Comparison of ENCODE assay signal across 8 mouse cellular contexts in genomic region chr2:167630421-167630820, GRCm38 (mm10). TPM values are rescaled to one million over a fixed set of nuclear protein-coding genes. Genes with fewer than 3 reads are reported as not detected.
DNase-seq lines count a peak whose midpoint lies in the region; ATAC-seq and TF ChIP-seq lines count a peak whose summit lies in the region.

No protein-coding gene starts in this region.

- H3K4me1 ChIP-seq in kidney, postnatal 0 days (replicated peaks; ENCODE audit: insufficient read depth, low read length), result peaks cover 26% of the 10 kb centered on the region
- peaks cover 49% of the 10 kb centered on the region for H3K4me1 ChIP-seq in embryonic facial prominence, embryonic 13.5 days
- H3K4me1 ChIP-seq in intestine, embryonic 16.5 days (ENCODE audit: control insufficient read depth, insufficient read depth, low read length), result peaks cover 48% of the 10 kb centered on the region
- H3K4me1 ChIP-seq in neural tube, embryonic 13.5 days (replicated peaks), result peaks cover 70% of the 10 kb centered on the region

- H3K9me3 ChIP-seq in kidney, postnatal 0 days (replicated peaks; ENCODE audit: low read length), result no peaks in the 10 kb centered on the region
- no peaks in the 10 kb centered on the region for H3K9me3 ChIP-seq in embryonic facial prominence, embryonic 13.5 days
- no peaks in the 10 kb centered on the region for H3K9me3 ChIP-seq in intestine, embryonic 16.5 days (ENCODE audit: control insufficient read depth, low read length)
- H3K9me3 ChIP-seq in neural tube, embryonic 13.5 days, result no peaks in the 10 kb centered on the region

- H3K9ac ChIP-seq in kidney, postnatal 0 days (ENCODE audit: low read depth, low read length), result peak overlapping the region; percentile 96
- H3K9ac ChIP-seq in embryonic facial prominence, embryonic 13.5 days, result peak overlapping the region; percentile 94
- peak overlapping the region; percentile 96 for H3K9ac ChIP-seq in intestine, embryonic 16.5 days (ENCODE audit: low read depth, low read length)
- peak overlapping the region; percentile 97 for H3K9ac ChIP-seq in neural tube, embryonic 13.5 days

- no peak for DNase-seq in kidney, postnatal 0 days (ENCODE audit: low spot score)
- no peak for DNase-seq in kidney, postnatal 25 days
- DNase-seq in urinary bladder, postnatal 4 days (ENCODE audit: low spot score in 2 of 2), result no peak
- DNase-seq in urinary bladder, postnatal 25 days (ENCODE audit: low spot score), result no peak

- WGBS in kidney, postnatal 0 days, result 67% methylated on average over 5 of the region's 5 CpGs
- WGBS in embryonic facial prominence, embryonic 13.5 days, result 75% methylated on average over 5 of the region's 5 CpGs
- WGBS in intestine, embryonic 16.5 days, result 69% methylated on average over 5 of the region's 5 CpGs
- 74% methylated on average over 5 of the region's 5 CpGs for WGBS in neural tube, embryonic 13.5 days

- H3K4me3 ChIP-seq in kidney, postnatal 0 days (replicated peaks; ENCODE audit: low read depth, low read length), result peak overlapping the region; percentile 95
- H3K4me3 ChIP-seq in embryonic facial prominence, embryonic 13.5 days, result peak overlapping the region; percentile 94
- peak overlapping the region; percentile 92 for H3K4me3 ChIP-seq in intestine, embryonic 16.5 days (ENCODE audit: low read length)
- H3K4me3 ChIP-seq in neural tube, embryonic 13.5 days, result peak overlapping the region; percentile 88

- no peak for ATAC-seq in kidney, postnatal 0 days (replicated peaks; ENCODE audit: low FRiP score, low read depth)
- no peak for ATAC-seq in embryonic facial prominence, embryonic 13.5 days (ENCODE audit: insufficient number of reproducible peaks, insufficient read depth, low FRiP score, low TSS enrichment, low read depth)
- ATAC-seq in intestine, embryonic 16.5 days, result no peak
- ATAC-seq in neural tube, embryonic 13.5 days (ENCODE audit: low read depth), result no peak
- ATAC-seq in activated CD4-positive, CD25-positive, alpha-beta regulatory T cell, adult 4 months, result no peak

- no peak overlapping the region for H3K27ac ChIP-seq in kidney, postnatal 0 days
- no peak overlapping the region for H3K27ac ChIP-seq in embryonic facial prominence, embryonic 13.5 days
- peak overlapping the region; percentile 54 for H3K27ac ChIP-seq in intestine, embryonic 16.5 days (ENCODE audit: low read length)
- peak overlapping the region; percentile 64; the same call in 1 of the 2 replicates for H3K27ac ChIP-seq in neural tube, embryonic 13.5 days (replicated peaks)

- no peak for TF ChIP-seq CTCF in kidney, postnatal 0 days (IDR thresholded peaks at IDR 0.05; ENCODE audit: low read depth)

- H3K36me3 ChIP-seq in kidney, postnatal 0 days (ENCODE audit: insufficient read depth, low read length), result peaks cover 17% of the 10 kb centered on the region; the same call in 1 of the 2 replicates
- H3K36me3 ChIP-seq in embryonic facial prominence, embryonic 13.5 days, result peaks cover 24% of the 10 kb centered on the region
- H3K36me3 ChIP-seq in intestine, embryonic 16.5 days (ENCODE audit: control insufficient read depth, insufficient read depth, low read length), result 0 out of 2 replicates have a peak, but pooled peaks cover 4% of the 10 kb centered on the region
- H3K36me3 ChIP-seq in neural tube, embryonic 13.5 days, result peaks cover 4% of the 10 kb centered on the region; the same call in 1 of the 2 replicates

- peak overlapping the region; percentile 93 for H3K4me2 ChIP-seq in kidney, postnatal 0 days (ENCODE audit: low read length)
- H3K4me2 ChIP-seq in embryonic facial prominence, embryonic 13.5 days, result peak overlapping the region; percentile 69
- peak overlapping the region; percentile 95 for H3K4me2 ChIP-seq in intestine, embryonic 16.5 days (ENCODE audit: low read depth, low read length)
- H3K4me2 ChIP-seq in neural tube, embryonic 13.5 days, result peak overlapping the region; percentile 93

- H3K27me3 ChIP-seq in kidney, postnatal 0 days (ENCODE audit: insufficient read depth, low read length), result no peaks in the 10 kb centered on the region
- no peaks in the 10 kb centered on the region for H3K27me3 ChIP-seq in embryonic facial prominence, embryonic 13.5 days
- no peaks in the 10 kb centered on the region for H3K27me3 ChIP-seq in intestine, embryonic 16.5 days (replicated peaks; ENCODE audit: control insufficient read depth, insufficient read depth, low read length)
- no peaks in the 10 kb centered on the region for H3K27me3 ChIP-seq in neural tube, embryonic 13.5 days

RNA-seq across cellular contexts. Expression of gene Ube2v1, which starts 1.5 kb away (rescaled TPM):
- 256 and 262 TPM in 2 replicates for polyA plus RNA-seq in kidney, postnatal 0 days (2015; fragmentation: Nextera tagmentation; extraction: Ambion mirVana)
- 243 and 262 TPM in 2 replicates for polyA plus RNA-seq in embryonic facial prominence, embryonic 13.5 days (2015; fragmentation: Nextera tagmentation; extraction: Ambion mirVana)
- 273 and 293 TPM in 2 replicates for polyA plus RNA-seq in intestine, embryonic 16.5 days (2015; fragmentation: Nextera tagmentation; extraction: Ambion mirVana)
- polyA plus RNA-seq in neural tube, embryonic 13.5 days (2015; fragmentation: Nextera tagmentation; extraction: Ambion mirVana), result 326 and 340 TPM in 2 replicates
- polyA plus RNA-seq in activated CD4-positive, CD25-positive, alpha-beta regulatory T cell, adult 4 months (2017; shearing (Covaris generic)), result 100 to 1,000 TPM; 308 to 398 TPM

RNA-seq across cellular contexts. Expression of gene Gm20431, which starts 30.9 kb away (rescaled TPM):
- polyA plus RNA-seq in kidney, postnatal 0 days (2015; fragmentation: Nextera tagmentation; extraction: Ambion mirVana), result 11.2 and 12.6 TPM in 2 replicates
- 9.4 and 13.4 TPM in 2 replicates for polyA plus RNA-seq in embryonic facial prominence, embryonic 13.5 days (2015; fragmentation: Nextera tagmentation; extraction: Ambion mirVana)
- 2.0 and 3.2 TPM in 2 replicates for polyA plus RNA-seq in intestine, embryonic 16.5 days (2015; fragmentation: Nextera tagmentation; extraction: Ambion mirVana)
- 9.1 and 9.3 TPM in 2 replicates for polyA plus RNA-seq in neural tube, embryonic 13.5 days (2015; fragmentation: Nextera tagmentation; extraction: Ambion mirVana)
- not detected for polyA plus RNA-seq in activated CD4-positive, CD25-positive, alpha-beta regulatory T cell, adult 4 months (2017; shearing (Covaris generic))

RNA-seq across cellular contexts. Expression of gene Cebpb, which starts 58.3 kb away (rescaled TPM):
- 13.0 and 22.2 TPM in 2 replicates for polyA plus RNA-seq in kidney, postnatal 0 days (2015; fragmentation: Nextera tagmentation; extraction: Ambion mirVana)
- polyA plus RNA-seq in embryonic facial prominence, embryonic 13.5 days (2015; fragmentation: Nextera tagmentation; extraction: Ambion mirVana), result 2.3 and 10.1 TPM in 2 replicates
- 0.65 and 0.93 TPM in 2 replicates for polyA plus RNA-seq in intestine, embryonic 16.5 days (2015; fragmentation: Nextera tagmentation; extraction: Ambion mirVana)
- 2.2 and 2.3 TPM in 2 replicates for polyA plus RNA-seq in neural tube, embryonic 13.5 days (2015; fragmentation: Nextera tagmentation; extraction: Ambion mirVana)
- 1 to 10 TPM in 1 of 2 experiments, under 1 TPM in 1; 0.32 to 2.6 TPM for polyA plus RNA-seq in activated CD4-positive, CD25-positive, alpha-beta regulatory T cell, adult 4 months (2017; shearing (Covaris generic))

RNA-seq across cellular contexts. Expression of gene Tmem189, which starts 59.2 kb away (rescaled TPM):
- polyA plus RNA-seq in kidney, postnatal 0 days (2015; fragmentation: Nextera tagmentation; extraction: Ambion mirVana), result 64.6 and 65.2 TPM in 2 replicates
- polyA plus RNA-seq in embryonic facial prominence, embryonic 13.5 days (2015; fragmentation: Nextera tagmentation; extraction: Ambion mirVana), result 39.3 and 41.3 TPM in 2 replicates
- 28.6 and 33.7 TPM in 2 replicates for polyA plus RNA-seq in intestine, embryonic 16.5 days (2015; fragmentation: Nextera tagmentation; extraction: Ambion mirVana)
- 40.1 and 41.9 TPM in 2 replicates for polyA plus RNA-seq in neural tube, embryonic 13.5 days (2015; fragmentation: Nextera tagmentation; extraction: Ambion mirVana)
- polyA plus RNA-seq in activated CD4-positive, CD25-positive, alpha-beta regulatory T cell, adult 4 months (2017; shearing (Covaris generic)), result 10 to 100 TPM; 12.6 to 13.5 TPM

Comparison
In these comparisons a context has a peak if more than half of its experiments do, and no peak if none do; other contexts are left out.
1. H3K27ac ChIP-seq: peak in intestine, embryonic 16.5 days (single experiment) and neural tube, embryonic 13.5 days (single experiment); none in kidney, postnatal 0 days (single experiment) and embryonic facial prominence, embryonic 13.5 days (single experiment).
2. Peak in every context shown above with its lines, with median percentiles within 50 percentile points of each other: H3K4me2 ChIP-seq, H3K4me3 ChIP-seq and H3K9ac ChIP-seq.